ENCODE assay signal across 21 mouse cellular contexts in the genomic region with DNA sequence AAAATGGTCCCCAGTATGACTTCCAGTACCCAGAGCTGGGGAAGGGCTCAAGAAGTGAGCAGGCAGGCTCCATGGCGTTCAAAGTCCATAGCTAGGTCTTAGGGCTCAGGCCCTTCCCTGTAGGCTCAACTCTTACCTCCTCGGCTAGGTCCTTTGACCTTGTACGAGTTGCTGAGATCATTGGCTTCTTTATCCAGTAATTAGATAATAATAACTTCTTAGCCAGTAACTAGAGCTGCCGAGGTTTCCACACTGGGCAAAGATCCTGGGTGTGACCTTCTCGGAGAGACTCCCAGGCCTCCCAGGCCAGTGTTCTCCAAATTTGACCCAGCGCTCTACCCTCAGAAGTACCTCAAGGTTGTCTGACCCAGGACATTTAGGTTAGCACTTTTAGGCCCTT. TPM values are rescaled to one million over a fixed set of nuclear protein-coding genes. Genes with fewer than 3 reads are reported as not detected.
DNase-seq lines count a peak whose midpoint lies in the region; ATAC-seq and TF ChIP-seq lines count a peak whose summit lies in the region.
"Had no signal": no experiment of that assay in that cellular context is flagged by ENCODE, and none has a peak within 500 bp of the region (broad histone marks: within the 10 kb centered on the region; RNA-seq: fewer than 3 reads in every experiment).

No protein-coding gene starts in this region.

- peak; percentile 78 for DNase-seq in gastrocnemius, adult 18-20 months (ENCODE audit: low spot score)
- no peak for DNase-seq in gastrocnemius, postnatal 10 days
- DNase-seq in kidney, adult 9 months = peak; percentile 86
- DNase-seq in kidney, postnatal 14 days = no peak
- peak; percentile 48 to 56 for DNase-seq in gastrocnemius, adult 8-10 months (ENCODE audit: low spot score in 2 of 2)
- DNase-seq in hindbrain, embryonic 14.5 days (ENCODE audit: low spot score) = no peak
- DNase-seq: adrenal gland, postnatal 10 days; cerebellum, adult 2 months; cerebellum, postnatal 10 days had no signal

- no peak for TF ChIP-seq POLR2A in small intestine, adult 2 months (IDR thresholded peaks at IDR 0.05; ENCODE audit: low read depth, low read length)

- TF ChIP-seq CTCF in small intestine, adult 2 months (IDR thresholded peaks at IDR 0.05; ENCODE audit: extremely low read depth, insufficient read length, insufficient replicate concordance, low read depth, low read length) = no peak

- H3K9me3 ChIP-seq in forebrain, embryonic 13.5 days (replicated peaks) = no peaks in the 10 kb centered on the region
- no peaks in the 10 kb centered on the region for H3K9me3 ChIP-seq in hindbrain, embryonic 14.5 days (ENCODE audit: control insufficient read depth, low read length)
- H3K9me3 ChIP-seq: embryonic facial prominence, embryonic 10.5 days; heart, embryonic 12.5 days; hindbrain, embryonic 10.5 days; hindbrain, embryonic 15.5 days had no signal

- no peaks in the 10 kb centered on the region for H3K36me3 ChIP-seq in small intestine, adult 2 months (ENCODE audit: control insufficient read depth, insufficient read depth, low read length)
- H3K36me3 ChIP-seq in forebrain, embryonic 13.5 days (ENCODE audit: poor library complexity, severe bottlenecking) = no peaks in the 10 kb centered on the region
- H3K36me3 ChIP-seq in hindbrain, embryonic 14.5 days (replicated peaks; ENCODE audit: control insufficient read depth, insufficient read depth) = no peaks in the 10 kb centered on the region
- H3K36me3 ChIP-seq: embryonic facial prominence, embryonic 10.5 days; heart, embryonic 12.5 days; hindbrain, embryonic 10.5 days; hindbrain, embryonic 15.5 days had no signal

- peaks cover 23% of the 10 kb centered on the region for H3K4me1 ChIP-seq in small intestine, adult 2 months (ENCODE audit: control insufficient read depth, insufficient read depth, insufficient read length, low read length)
- H3K4me1 ChIP-seq in forebrain, embryonic 13.5 days = peaks cover 5% of the 10 kb centered on the region; the same call in 1 of the 2 replicates
- H3K4me1 ChIP-seq in hindbrain, embryonic 14.5 days (replicated peaks; ENCODE audit: control insufficient read depth, insufficient read depth, low read length) = no peaks in the 10 kb centered on the region
- H3K4me1 ChIP-seq: hindbrain, embryonic 15.5 days had no signal

- H3K27ac ChIP-seq in small intestine, adult 2 months (ENCODE audit: insufficient read depth, low read depth, low read length) = peak overlapping the region; percentile 59; the same call in 1 of the 2 replicates
- no peak overlapping the region for H3K27ac ChIP-seq in forebrain, embryonic 13.5 days
- H3K27ac ChIP-seq in hindbrain, embryonic 14.5 days = no peak overlapping the region
- H3K27ac ChIP-seq: embryonic facial prominence, embryonic 10.5 days; hindbrain, embryonic 10.5 days; hindbrain, embryonic 15.5 days had no signal

- no peak overlapping the region for H3K4me3 ChIP-seq in small intestine, adult 2 months (ENCODE audit: low read depth, low read length)
- H3K4me3 ChIP-seq in forebrain, embryonic 13.5 days = no peak overlapping the region
- H3K4me3 ChIP-seq in hindbrain, embryonic 14.5 days (replicated peaks; ENCODE audit: low read length) = no peak overlapping the region
- H3K4me3 ChIP-seq: embryonic facial prominence, embryonic 10.5 days; heart, embryonic 12.5 days; hindbrain, embryonic 10.5 days; hindbrain, embryonic 15.5 days had no signal

- H3K4me2 ChIP-seq in forebrain, embryonic 13.5 days = no peak overlapping the region
- H3K4me2 ChIP-seq in hindbrain, embryonic 14.5 days (replicated peaks) = no peak overlapping the region
- H3K4me2 ChIP-seq: heart, embryonic 12.5 days; hindbrain, embryonic 15.5 days had no signal

- 45% methylated on average over 6 of the region's 6 CpGs for WGBS in small intestine, adult 2 months
- WGBS in forebrain, embryonic 13.5 days = 88% methylated on average over 6 of the region's 6 CpGs
- WGBS in hindbrain, embryonic 14.5 days = 91% methylated on average over 6 of the region's 6 CpGs

- H3K9ac ChIP-seq in forebrain, embryonic 13.5 days = no peak overlapping the region
- H3K9ac ChIP-seq in hindbrain, embryonic 14.5 days = no peak overlapping the region
- H3K9ac ChIP-seq: heart, embryonic 12.5 days; hindbrain, embryonic 15.5 days had no signal

- no peaks in the 10 kb centered on the region for H3K27me3 ChIP-seq in small intestine, adult 2 months (ENCODE audit: control insufficient read depth, insufficient read depth, low read length)
- H3K27me3 ChIP-seq in forebrain, embryonic 13.5 days = no peaks in the 10 kb centered on the region
- no peaks in the 10 kb centered on the region for H3K27me3 ChIP-seq in hindbrain, embryonic 14.5 days (ENCODE audit: control insufficient read depth, insufficient read depth, low read length)
- H3K27me3 ChIP-seq: heart, embryonic 12.5 days; hindbrain, embryonic 15.5 days had no signal

- no peak for ATAC-seq in forebrain, embryonic 13.5 days
- ATAC-seq in hindbrain, embryonic 14.5 days (ENCODE audit: low FRiP score) = no peak
- ATAC-seq: forebrain, embryonic 14.5 days had no signal

RNA-seq across cellular contexts. Expression of gene 1810010D01Rik, which starts 18.7 kb away (rescaled TPM):
- total RNA-seq in gastrocnemius, adult 18-20 months (2021) = not detected
- under 1 TPM in 1 of 2 experiments, not detected in 1; 0.61 TPM for total RNA-seq in gastrocnemius, postnatal 10 days (2021)
- total RNA-seq in gastrocnemius, adult 8-10 months (2022) = not detected
- 11.2 and 20.5 TPM in 2 replicates for polyA plus RNA-seq in small intestine, adult 2 months (2012; rRNA removed)
- 0.28 and 0.49 TPM in 2 replicates for polyA plus RNA-seq in forebrain, embryonic 13.5 days (2015; fragmentation: Nextera tagmentation; extraction: Ambion mirVana)
- polyA plus RNA-seq in hindbrain, embryonic 14.5 days (2014; fragmentation: Nextera tagmentation; extraction: Ambion mirVana) = not detected in 2 replicates
- total RNA-seq: heart, postnatal 25 days; MEL had no signal
- polyA plus RNA-seq: C2C12; embryonic facial prominence, embryonic 10.5 days; embryonic facial prominence, embryonic 14.5 days; forebrain, embryonic 14.5 days; heart, embryonic 16.5 days; hindbrain, embryonic 15.5 days had no signal

RNA-seq across cellular contexts. Expression of gene Tpcn2, which starts 57.2 kb away (rescaled TPM):
- total RNA-seq in gastrocnemius, adult 18-20 months (2021) = 1 to 10 TPM; 1.0 TPM
- 1 to 10 TPM; 3.6 to 7.2 TPM for total RNA-seq in gastrocnemius, postnatal 10 days (2021)
- 1 to 10 TPM in 2 of 4 experiments, under 1 TPM in 2; 0.70 to 1.4 (median 0.90) TPM for total RNA-seq in gastrocnemius, adult 8-10 months (2022)
- polyA plus RNA-seq in small intestine, adult 2 months (2012; rRNA removed) = 8.5 and 10.8 TPM in 2 replicates
- polyA plus RNA-seq in forebrain, embryonic 13.5 days (2015; fragmentation: Nextera tagmentation; extraction: Ambion mirVana) = 3.8 and 4.1 TPM in 2 replicates
- 0.95 and 1.3 TPM in 2 replicates for polyA plus RNA-seq in hindbrain, embryonic 14.5 days (2014; fragmentation: Nextera tagmentation; extraction: Ambion mirVana)

Comparison
In these comparisons a context has a peak if more than half of its experiments do, and no peak if none do; other contexts are left out.
1. DNase-seq: peak in gastrocnemius, adult 18-20 months (single experiment), kidney, adult 9 months (single experiment) and gastrocnemius, adult 8-10 months (2 of 2); none in gastrocnemius, postnatal 10 days (single experiment), kidney, postnatal 14 days (single experiment) and hindbrain, embryonic 14.5 days (single experiment).